Mouse (Mus musculus) kidney, postnatal 25 days (tissue): Measurements from ENCODE around the gene Ndufs4.
A peak's percentile ranks its signal among the peaks of the same experiment; 100 is the strongest.

Source experiments
- DNase-seq, 2 experiments: peaks; one replicate each; pipeline ENCODE4 v3.0.0; 2021; ENCODE audit warnings: mixed read lengths in 2 of 2

Gene Ndufs4

GRCm38 (mm10) chr13:114388211-114388965 is at the start of gene Ndufs4:
Gene Ndufs4 (minus strand): TSS chr13:114388258.
- no peak for DNase-seq

DNA sequence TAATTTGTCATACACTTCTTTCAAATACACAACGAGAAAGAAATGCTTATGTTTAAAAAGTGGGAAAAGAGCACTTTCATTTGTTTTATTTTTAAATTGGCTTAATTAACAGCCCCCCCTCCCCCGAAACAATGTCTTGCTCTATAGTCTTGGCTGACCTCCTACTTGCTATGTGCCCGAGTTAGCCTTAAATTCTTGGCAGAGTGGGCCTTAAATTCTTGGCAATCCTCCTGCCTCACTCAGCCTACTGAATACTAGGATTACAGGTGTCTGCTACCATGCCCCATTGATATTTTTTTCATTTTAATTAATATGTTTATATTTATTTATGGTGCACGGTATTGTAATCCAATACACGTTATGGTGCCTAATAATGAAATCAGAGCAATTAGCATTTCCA is 44.4 kb upstream of the Ndufs4 start:
- no peak for DNase-seq

GRCm38 (mm10) chr13:114425230-114425629 is 37.2 kb upstream of the Ndufs4 start:
- no peak for DNase-seq

GRCm38 (mm10) chr13:114420235-114420634 is 32.2 kb upstream of the Ndufs4 start:
- DNase-seq: no peak

DNA sequence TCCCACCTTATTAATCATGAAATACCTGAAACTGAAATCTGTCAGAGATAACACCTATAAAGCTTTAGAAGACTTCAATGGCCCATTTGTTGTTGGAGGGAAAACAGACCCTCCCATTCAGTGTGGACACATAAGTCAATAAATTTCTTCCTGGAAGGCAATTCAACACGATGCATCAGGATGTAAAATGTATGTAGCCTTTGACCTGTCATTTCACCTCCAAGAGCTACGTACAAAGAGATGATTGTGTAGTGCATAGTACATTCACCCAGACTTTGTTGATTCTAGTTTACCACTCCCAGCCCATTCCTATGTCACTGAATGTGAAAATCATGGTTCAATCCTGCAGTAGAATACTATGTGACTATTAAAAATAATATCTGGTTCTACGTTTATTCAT is 31.3 kb upstream of the Ndufs4 start:
- no peak for DNase-seq

- no peak for DNase-seq
Observed at GRCm38 (mm10) chr13:114412326-114412725, 24.3 kb upstream of the Ndufs4 start.

- DNase-seq: no peak
Observed at GRCm38 (mm10) chr13:114406866-114407265, 18.8 kb upstream of the Ndufs4 start.

DNA sequence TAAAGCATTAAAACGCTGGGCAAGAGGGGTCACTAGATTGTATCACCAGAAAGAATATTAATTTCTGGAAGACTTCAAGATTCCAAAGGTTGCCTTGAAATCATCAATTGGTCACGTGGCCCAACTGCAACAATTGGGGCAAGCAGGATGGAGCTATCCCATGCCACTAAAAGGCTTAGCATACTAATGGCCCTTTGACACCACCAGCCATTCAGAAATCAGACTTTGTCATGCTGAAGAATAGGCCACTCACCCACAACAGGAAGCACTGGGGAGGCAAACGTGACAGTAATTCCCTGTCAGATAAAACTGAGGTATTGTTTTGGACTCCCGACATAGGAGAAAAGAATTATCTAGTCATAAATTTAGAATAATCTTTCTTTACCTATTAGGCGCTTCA is 18.4 kb upstream of the Ndufs4 start:
- no peak for DNase-seq

DNA sequence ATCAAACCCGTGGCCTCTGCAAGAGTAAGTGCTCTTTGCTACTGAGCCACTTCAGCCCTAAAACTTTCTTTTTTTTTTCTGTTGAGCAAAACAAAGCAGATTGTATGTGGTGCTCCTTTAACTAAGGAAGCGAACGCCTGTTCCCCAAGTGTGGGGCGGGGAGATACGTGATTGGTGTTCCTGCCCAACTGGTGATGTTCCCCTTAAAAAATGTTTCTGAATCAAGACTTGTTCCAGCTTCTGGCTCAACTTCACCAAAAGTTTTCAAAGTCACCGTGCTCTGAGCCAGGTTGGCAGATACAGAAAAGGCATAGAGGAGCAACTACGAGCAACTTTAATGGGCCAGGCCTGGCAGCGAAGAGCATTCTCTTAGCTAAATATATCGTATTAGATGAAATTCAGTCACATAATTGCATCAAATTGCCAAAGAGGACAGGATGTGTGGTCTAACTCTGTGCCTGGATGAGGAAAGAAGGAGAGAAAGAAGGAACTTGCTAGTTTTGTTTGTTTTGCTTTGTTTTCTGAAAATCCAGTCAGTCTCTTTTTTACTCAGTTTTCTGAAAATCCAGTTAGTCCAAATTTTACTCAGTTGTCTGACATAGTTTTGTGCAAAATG is 17.1 kb upstream of the Ndufs4 start:
- DNase-seq: no peak

DNA sequence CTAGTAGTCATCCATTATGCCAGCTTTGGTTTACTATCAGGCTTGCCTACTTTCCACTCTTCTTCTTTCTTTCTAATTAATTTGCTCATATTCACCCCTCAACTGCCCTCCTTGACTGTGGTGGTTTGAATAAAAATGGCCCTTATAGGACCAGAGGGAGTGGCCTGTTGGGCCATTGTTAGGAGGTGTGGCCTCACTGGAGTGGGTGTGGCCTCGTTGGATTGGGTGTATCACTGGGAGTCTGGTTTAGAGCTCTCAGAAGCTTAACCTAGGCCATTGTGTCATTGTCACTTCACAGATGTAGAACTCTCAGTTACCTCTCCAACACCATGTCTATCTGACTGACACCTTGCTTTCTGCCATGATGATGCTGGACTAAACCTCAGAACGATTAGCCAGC is 10.8 kb upstream of the Ndufs4 start:
- DNase-seq: no peak

DNA sequence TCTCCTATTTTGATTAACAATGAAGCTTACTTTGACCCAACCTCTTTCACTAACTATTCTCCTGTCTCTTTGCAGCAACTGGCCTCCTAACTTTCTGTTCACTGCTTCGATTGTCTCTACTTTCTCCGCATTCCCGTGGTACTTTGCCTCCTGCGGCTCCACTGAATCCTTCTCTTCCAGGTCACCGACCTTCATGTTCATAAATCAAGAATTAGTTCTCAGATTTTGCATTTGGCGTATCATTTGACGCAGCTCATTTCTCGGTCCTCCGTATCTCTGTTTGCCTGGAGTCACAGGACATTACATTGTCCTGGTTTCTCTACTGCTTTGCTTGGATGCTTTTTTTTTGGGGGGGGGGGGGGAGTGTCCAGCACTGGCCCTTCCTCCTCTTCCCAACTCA is 9.2 kb upstream of the Ndufs4 start:
- DNase-seq: no peak

DNA sequence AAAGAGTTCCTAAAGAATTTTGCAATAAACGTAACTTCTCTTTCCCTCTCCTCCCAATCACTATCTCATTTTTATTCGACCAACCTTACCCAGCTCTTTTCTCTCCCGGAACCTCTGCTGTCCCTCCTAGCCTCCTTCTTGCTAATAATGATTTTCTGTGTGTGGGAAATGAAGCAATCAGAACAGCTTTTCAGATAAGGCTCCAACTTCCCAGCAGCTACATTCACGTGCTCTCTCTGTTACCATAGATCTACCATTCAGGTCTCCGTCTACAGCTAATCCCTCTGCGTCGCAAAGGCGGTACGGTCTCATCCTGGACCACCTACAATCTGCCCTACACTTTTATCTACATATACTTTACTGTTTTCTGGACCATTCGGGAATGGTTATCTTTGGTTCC is 8.8 kb upstream of the Ndufs4 start:
- DNase-seq: no peak

GRCm38 (mm10) chr13:114394784-114395183 is 6.7 kb upstream of the Ndufs4 start:
- no peak for DNase-seq

- no peak for DNase-seq
Observed at GRCm38 (mm10) chr13:114392501-114392900, 4.4 kb upstream of the Ndufs4 start.

- peak; percentile 95 to 97 for DNase-seq
Observed at GRCm38 (mm10) chr13:114387521-114388171, 412 bp downstream of the Ndufs4 start.

GRCm38 (mm10) chr13:114387074-114387487 is 977 bp downstream of the Ndufs4 start:
- no peak for DNase-seq

DNA sequence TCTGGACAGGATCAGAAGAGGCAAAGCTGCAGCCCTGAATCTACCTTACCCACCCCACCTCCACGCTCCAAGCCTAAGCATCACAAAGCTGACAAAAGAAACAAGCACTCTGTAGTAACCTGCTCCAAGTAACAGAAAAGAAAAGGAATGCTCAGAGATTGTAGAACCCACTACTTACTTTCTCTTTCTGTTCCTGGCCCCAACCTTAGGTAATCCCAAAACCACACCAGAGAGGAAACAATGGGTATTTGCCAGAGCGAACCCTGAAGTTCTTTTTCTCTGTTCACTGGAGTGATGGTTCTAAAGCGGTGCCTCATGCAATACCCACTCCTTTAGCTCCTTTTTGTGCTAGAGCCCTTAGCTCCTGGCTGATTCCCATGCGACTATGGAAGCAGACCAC is 11.5 kb downstream of the Ndufs4 start:
- DNase-seq: no peak

DNA sequence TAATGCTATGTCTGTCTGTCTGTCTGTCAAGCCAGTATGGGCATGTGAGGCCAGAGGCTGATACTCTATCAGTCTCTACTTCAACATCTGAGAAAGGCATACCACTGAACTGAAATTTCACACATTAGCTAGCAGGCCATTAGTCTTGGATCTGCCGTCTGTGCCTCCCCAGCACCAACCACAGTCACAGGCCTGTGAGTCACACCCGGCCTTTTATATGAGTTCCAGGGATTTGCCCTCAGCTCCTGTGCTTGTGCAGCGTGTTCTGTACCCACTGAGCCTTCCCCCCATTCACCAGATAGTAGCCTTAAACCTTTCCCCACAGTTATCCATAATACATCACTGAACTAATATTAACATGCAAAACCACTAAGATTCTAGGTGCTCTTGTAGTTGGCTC is 26.0 kb downstream of the Ndufs4 start:
- DNase-seq: no peak

DNA sequence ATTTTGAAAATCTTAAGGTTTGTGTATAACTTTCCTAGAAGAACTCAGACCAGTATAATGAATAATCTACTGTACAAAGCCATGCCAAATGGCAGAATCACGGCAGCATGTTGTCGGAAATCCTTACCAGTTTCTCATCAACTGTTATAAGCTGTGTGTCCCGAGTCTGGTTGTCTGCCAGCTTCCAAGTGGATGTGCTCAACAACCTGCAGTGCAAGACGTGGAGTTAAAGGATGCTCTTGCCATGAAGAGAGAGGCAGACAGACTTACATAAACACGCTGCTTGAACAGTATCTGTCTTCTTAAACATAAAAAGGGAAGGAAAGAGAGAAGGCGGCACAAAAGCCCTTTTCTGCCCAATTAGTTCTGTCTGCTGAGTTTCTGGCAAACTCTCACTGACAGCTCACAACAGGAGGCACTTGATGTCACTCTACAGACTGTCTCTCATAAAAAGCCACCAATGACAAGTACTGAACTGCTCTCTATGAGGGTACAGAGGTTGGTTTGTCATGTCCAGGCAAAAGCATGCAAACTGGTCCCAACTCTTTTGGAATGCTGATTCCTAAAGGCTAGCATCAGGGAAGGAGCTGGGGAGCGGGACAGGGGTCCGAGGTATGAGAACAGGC is 36.6 kb downstream of the Ndufs4 start:
- no peak for DNase-seq

DNA sequence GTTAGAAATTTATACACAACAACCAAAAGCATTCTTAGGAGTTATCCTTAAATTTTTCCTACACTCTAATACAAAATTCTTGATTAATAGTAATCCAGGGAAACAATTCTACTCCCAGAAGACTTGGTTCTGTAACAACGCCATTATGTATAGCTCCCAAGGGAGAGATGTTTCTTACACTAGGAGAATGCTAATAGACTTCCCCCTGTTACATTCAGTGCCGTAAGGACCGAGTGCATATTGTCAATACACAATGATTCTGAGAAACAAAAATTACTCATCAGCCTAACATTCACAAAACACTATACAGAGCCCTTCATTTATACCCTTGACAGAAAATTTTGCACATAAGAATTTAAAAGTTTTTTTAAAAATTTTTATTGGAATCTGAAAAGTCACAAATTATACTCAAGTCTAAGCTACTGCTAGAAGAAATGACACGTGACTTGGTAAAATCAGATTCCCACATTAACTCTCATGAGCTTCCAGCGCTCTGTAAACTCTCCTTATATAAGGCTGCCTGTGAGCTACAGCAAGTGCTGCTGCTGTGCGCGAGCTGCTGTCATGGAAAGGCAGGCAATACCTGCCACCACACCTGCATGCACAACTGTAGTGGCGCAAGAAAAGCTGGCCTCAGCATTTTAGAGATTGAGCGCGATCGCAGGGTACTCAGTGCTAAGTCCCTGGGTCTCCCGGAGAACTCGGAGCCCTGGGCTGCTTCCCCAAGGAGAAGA is 42.9 kb downstream of the Ndufs4 start:
- no peak for DNase-seq

DNA sequence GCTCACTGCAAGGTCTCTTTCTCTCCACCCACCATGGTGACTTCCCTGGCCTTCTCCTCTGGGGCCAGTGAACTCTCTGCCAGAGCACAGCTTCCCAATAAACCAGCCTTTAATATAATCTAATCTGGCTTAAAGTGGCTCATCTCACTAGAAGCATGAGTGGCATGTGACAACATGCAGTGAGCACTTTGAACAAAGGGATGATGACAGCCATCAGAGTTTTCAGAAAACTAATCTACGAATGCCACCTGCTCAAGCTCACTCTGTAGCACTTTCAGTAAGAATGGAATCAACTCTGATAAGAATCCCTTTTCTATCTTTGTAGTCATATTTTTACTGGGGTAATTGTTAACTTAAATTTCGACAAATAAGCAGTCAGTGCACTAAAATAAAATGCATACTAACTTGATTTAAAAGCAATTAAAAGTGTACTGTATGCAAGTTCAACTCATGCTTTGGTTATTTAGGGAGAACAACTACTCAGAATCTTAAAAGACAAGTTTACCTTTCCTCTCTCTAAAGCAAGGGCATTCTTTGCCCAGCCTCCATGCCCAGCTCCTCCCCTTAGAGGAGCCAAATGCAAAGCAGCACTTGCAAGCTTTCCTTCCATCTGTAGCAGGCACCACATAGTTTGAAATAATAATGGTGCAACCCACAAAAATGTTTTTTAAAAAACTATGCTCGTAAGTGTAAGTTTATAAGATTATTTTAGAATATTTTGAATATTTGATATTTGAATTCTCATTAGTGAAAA is 43.7 kb downstream of the Ndufs4 start:
- no peak for DNase-seq

- DNase-seq: no peak
Observed at GRCm38 (mm10) chr13:114343001-114343400, 45.1 kb downstream of the Ndufs4 start.
